Mouse (Mus musculus) heart, embryonic 15.5 days (tissue): ENCODE results near the gene Shb. TPM values are rescaled to one million over a fixed set of nuclear protein-coding genes. Genes with fewer than 3 reads are reported as not detected.

Experiments
- ATAC-seq: fragments of 200-750 bp; cut with Nextera tagmentation; replicated peaks from 2 replicates; pipeline ENCODE4 v1.8.0; 2017; ENCODE audit warnings: low read depth, moderate TSS enrichment; ENCODE audit not compliant: insufficient number of reproducible peaks, insufficient read depth, low FRiP score
- H3K27ac ChIP-seq: fragments of 300-500 bp; sonication (generic); 2 replicates; pipeline ENCODE4 v1.5.1; 2015; ENCODE audit warnings: mild to moderate bottlenecking, inconsistent platforms
- H3K27me3 ChIP-seq: fragments of 300-500 bp; sonication (generic); 2 replicates; pipeline ENCODE4 v1.6.1; 2015; ENCODE audit warnings: inconsistent platforms
- H3K36me3 ChIP-seq: fragments of 300-500 bp; sonication (generic); 2 replicates; pipeline ENCODE4 v1.6.1; 2015; ENCODE audit warnings: mild to moderate bottlenecking, inconsistent platforms
- H3K4me1 ChIP-seq: fragments of 300-500 bp; sonication (generic); replicated peaks from 2 replicates; pipeline ENCODE4 v1.6.1; 2015; ENCODE audit warnings: inconsistent platforms
- H3K4me2 ChIP-seq: fragments of 300-500 bp; sonication (generic); 2 replicates; pipeline ENCODE4 v1.6.1; 2015; ENCODE audit warnings: inconsistent platforms, mild to moderate bottlenecking, moderate library complexity
- H3K4me3 ChIP-seq: fragments of 300-500 bp; sonication (generic); 2 replicates; pipeline ENCODE4 v1.5.1; 2015; ENCODE audit warnings: mild to moderate bottlenecking, inconsistent platforms
- H3K9ac ChIP-seq: fragments of 300-500 bp; sonication (generic); 2 replicates; pipeline ENCODE4 v1.6.1; 2015; ENCODE audit warnings: mild to moderate bottlenecking, inconsistent platforms
- H3K9me3 ChIP-seq: fragments of 300-500 bp; sonication (generic); replicated peaks from 2 replicates; pipeline ENCODE4 v1.6.1; 2016; ENCODE audit warnings: inconsistent platforms
- WGBS: fragments of 180-500 bp; shearing (Covaris S2); methylation state at CpG from one replicate; pipeline ENCODE4 v1.1.7; 2015; ENCODE audit warnings: mixed read lengths; 5-methylcytosine and 5-hydroxymethylcytosine counted together
- polyA plus RNA-seq: library from polyadenylated mRNA; unstranded; fragments of >200 nt; fragmentation: Nextera tagmentation; extraction: Ambion mirVana; gene quantifications from 2 replicates; pipeline ENCODE4 v1.2.1, GENCODE M21; 2015

Gene Shb
- polyA plus RNA-seq, result 8.6 and 10.7 TPM in 2 replicates

DNA sequence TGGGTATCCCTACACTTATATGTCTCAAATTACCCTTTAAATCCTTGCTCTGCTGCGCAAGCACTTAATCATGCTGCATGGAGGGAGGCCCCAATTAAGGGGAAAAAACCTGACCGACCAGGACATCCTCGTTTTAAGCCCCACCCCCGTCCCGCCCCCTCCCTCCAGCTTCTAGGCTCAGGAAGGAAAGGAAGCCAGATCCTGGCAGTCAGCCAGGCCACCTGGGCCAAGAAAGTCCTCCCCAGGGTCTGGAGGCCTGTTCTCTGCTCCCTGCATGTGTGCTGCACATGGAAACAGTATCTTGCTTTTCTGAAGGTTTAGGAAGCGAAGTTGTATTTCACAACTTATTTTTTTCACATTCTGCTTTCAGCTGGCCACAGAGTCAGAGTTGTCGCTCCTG lies at the start of gene Shb:
Shb (minus strand) TSS at position 96 of the 400 bp plus-strand sequence.
- ATAC-seq, result no peak
- peak within 1 kb of the TSS; percentile 99 for H3K27ac ChIP-seq
- H3K9me3 ChIP-seq, result no peaks in the 10 kb centered on the region
- no peaks in the 10 kb centered on the region for H3K36me3 ChIP-seq
- 14% methylated on average over 7 of the region's 7 CpGs for WGBS
- H3K4me1 ChIP-seq, result peaks cover 39% of the 10 kb centered on the region
- H3K4me2 ChIP-seq, result peak within 1 kb of the TSS; percentile 90
- peak within 1 kb of the TSS; percentile 39; the same call in 1 of the 2 replicates for H3K9ac ChIP-seq
- H3K27me3 ChIP-seq, result no peaks in the 10 kb centered on the region
- H3K4me3 ChIP-seq, result peak within 1 kb of the TSS; percentile 84

DNA sequence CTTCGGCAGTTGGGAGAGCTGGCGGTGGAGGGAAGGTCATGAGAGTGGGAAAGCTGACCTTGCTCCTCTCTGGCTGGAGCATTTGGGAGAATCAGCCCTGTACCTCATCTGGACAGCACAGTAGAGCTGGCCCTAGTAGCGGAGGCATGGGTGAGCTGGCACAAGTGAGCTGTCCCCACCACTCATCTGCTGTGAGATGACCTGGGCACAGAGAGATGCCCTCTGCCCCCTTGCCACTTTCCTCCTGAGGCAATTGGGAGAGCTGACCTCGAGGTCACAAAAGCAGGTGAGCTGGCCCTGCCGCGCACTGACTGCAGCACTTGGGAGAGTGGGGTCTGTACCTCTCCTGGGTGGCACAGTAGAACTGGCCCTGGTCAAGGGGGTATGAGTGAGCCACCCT lies 48.8 kb upstream of the Shb start:
- Histone ChIP-seq H3K4me2 (no peak overlapping the region), H3K36me3 (no peaks in the 10 kb centered on the region), H3K27me3 (peaks cover 7% of the 10 kb centered on the region; the same call in 1 of the 2 replicates), H3K9me3 (no peaks in the 10 kb centered on the region), H3K27ac (no peak overlapping the region), H3K4me3 (no peak overlapping the region), H3K9ac (no peak overlapping the region), H3K4me1 (peaks cover 15% of the 10 kb centered on the region; the same call in 1 of the 2 replicates)
- 80% methylated on average over 6 of the region's 6 CpGs for WGBS
- ATAC-seq, result no peak

- Histone ChIP-seq H3K36me3 (no peaks in the 10 kb centered on the region), H3K4me3 (no peak overlapping the region), H3K4me1 (peaks cover 15% of the 10 kb centered on the region; the same call in 1 of the 2 replicates), H3K9me3 (no peaks in the 10 kb centered on the region), H3K27ac (no peak overlapping the region), H3K27me3 (no peaks in the 10 kb centered on the region), H3K4me2 (no peak overlapping the region), H3K9ac (no peak overlapping the region)
- ATAC-seq, result no peak
- 45% methylated on average over 22 of the region's 22 CpGs for WGBS
Observed at GRCm38 (mm10) chr4:45578554-45579370, 46.5 kb upstream of the Shb start.

- H3K4me1 ChIP-seq, result peaks cover 11% of the 10 kb centered on the region; the same call in 1 of the 2 replicates
- no peaks in the 10 kb centered on the region for H3K9me3 ChIP-seq
- no peak overlapping the region for H3K27ac ChIP-seq
- no peak overlapping the region for H3K9ac ChIP-seq
- no peak overlapping the region for H3K4me3 ChIP-seq
- no peaks in the 10 kb centered on the region for H3K36me3 ChIP-seq
- ATAC-seq, result no peak
- WGBS, result 57% methylated on average over 8 of the region's 8 CpGs
- H3K27me3 ChIP-seq, result no peaks in the 10 kb centered on the region
- H3K4me2 ChIP-seq, result no peak overlapping the region
Observed at GRCm38 (mm10) chr4:45577631-45578030, 45.4 kb upstream of the Shb start.

DNA sequence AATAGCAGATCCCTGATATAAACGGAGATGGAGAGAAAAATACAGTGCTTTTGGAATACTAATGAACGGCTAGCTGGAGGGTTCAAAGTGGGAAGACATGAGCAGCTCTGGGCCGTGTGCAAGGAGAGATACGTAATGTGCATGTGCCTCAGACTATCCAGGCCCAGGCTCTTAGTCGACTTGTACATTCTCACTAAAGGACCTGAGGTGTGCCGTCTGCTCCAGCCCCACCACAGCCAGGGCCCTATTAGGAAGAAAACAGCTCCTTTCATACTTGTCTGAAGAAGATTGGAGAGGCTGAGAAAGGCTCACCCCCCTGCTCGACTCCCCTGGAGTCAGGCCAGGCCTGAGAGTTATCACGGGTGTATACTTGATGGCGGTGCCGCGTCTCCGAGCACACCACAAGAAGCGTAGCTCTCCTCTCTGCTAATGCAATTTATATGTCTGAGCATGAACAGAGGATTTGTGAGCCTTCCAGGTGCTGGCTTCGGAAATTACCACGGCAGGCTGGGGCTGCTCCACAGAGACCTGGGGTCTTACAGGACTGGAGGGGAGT lies 42.4 kb upstream of the Shb start:
- no peaks in the 10 kb centered on the region for H3K36me3 ChIP-seq
- no peak for ATAC-seq
- 48% methylated on average over 15 of the region's 15 CpGs for WGBS
- no peak overlapping the region for H3K4me2 ChIP-seq
- H3K4me1 ChIP-seq, result no peaks in the 10 kb centered on the region
- no peak overlapping the region for H3K4me3 ChIP-seq
- no peaks in the 10 kb centered on the region for H3K9me3 ChIP-seq
- H3K27me3 ChIP-seq, result no peaks in the 10 kb centered on the region
- no peak overlapping the region for H3K27ac ChIP-seq
- no peak overlapping the region for H3K9ac ChIP-seq

- Histone ChIP-seq H3K9me3 (no peaks in the 10 kb centered on the region), H3K27ac (no peak overlapping the region), H3K27me3 (no peaks in the 10 kb centered on the region), H3K4me2 (no peak overlapping the region), H3K4me1 (no peaks in the 10 kb centered on the region), H3K36me3 (no peaks in the 10 kb centered on the region), H3K4me3 (no peak overlapping the region), H3K9ac (no peak overlapping the region)
- ATAC-seq, result no peak
- 70% methylated on average over 5 of the region's 5 CpGs for WGBS
Observed at GRCm38 (mm10) chr4:45569521-45569920, 37.3 kb upstream of the Shb start.

- Histone ChIP-seq H3K4me2 (no peak overlapping the region), H3K27ac (no peak overlapping the region), H3K4me3 (no peak overlapping the region), H3K9ac (no peak overlapping the region), H3K9me3 (no peaks in the 10 kb centered on the region), H3K4me1 (no peaks in the 10 kb centered on the region), H3K36me3 (no peaks in the 10 kb centered on the region), H3K27me3 (no peaks in the 10 kb centered on the region)
- ATAC-seq, result no peak
- WGBS, result 77% methylated on average over 5 of the region's 5 CpGs
Observed at GRCm38 (mm10) chr4:45558211-45558610, 25.9 kb upstream of the Shb start.

DNA sequence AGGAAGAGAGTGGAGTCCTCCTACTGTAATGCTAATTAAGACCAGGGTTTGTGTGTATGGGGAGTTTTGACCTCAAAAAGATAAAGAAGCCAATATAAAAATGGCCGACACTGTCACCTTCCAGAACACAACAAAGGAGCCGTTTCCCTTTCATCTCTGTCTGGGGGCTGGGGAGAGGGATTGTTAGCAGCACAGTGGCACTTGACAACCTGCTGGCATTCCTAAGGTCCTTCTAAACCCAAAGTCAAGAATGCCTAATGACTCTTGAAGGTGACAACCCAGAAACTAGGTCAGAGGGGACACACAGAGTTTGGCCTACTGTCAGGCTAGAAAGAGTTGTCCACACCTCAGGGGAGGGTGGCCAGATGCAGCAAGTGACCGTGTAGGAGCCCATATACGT lies 20.3 kb upstream of the Shb start:
- Histone ChIP-seq H3K4me3 (no peak overlapping the region), H3K9me3 (no peaks in the 10 kb centered on the region), H3K9ac (no peak overlapping the region), H3K27me3 (no peaks in the 10 kb centered on the region), H3K36me3 (no peaks in the 10 kb centered on the region), H3K4me2 (no peak overlapping the region), H3K4me1 (no peaks in the 10 kb centered on the region), H3K27ac (no peak overlapping the region)
- WGBS, result 45% methylated on average over 4 of the region's 4 CpGs
- no peak for ATAC-seq

DNA sequence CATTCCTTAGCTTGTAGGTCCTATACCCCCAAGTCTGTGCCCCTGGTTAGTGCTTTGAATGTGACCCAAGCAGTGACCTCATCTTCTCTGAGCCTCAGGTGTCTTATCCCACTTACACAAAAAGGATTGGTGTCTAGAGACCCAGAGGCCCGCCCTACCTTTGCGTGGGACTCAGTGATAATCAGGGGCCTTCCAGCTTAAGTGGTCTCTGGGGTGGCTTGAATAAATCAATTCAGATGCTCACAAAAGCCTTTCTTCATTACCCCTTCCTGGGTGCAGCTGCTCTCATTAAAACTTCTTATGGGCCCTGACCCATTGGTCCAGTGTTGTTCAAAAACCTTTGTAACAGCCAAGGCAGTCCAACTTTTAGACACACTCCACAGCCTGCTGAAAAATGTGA lies 18.7 kb upstream of the Shb start:
- Histone ChIP-seq H3K4me1 (no peaks in the 10 kb centered on the region), H3K27ac (no peak overlapping the region)
- 81% methylated on average over 2 of the region's 2 CpGs for WGBS

GRCm38 (mm10) chr4:45549514-45549913 lies 17.2 kb upstream of the Shb start:
- Histone ChIP-seq H3K4me3 (no peak overlapping the region), H3K4me2 (no peak overlapping the region), H3K27me3 (no peaks in the 10 kb centered on the region), H3K36me3 (no peaks in the 10 kb centered on the region), H3K9me3 (no peaks in the 10 kb centered on the region), H3K9ac (no peak overlapping the region), H3K4me1 (no peaks in the 10 kb centered on the region), H3K27ac (no peak overlapping the region)
- no peak for ATAC-seq
- 64% methylated on average over 5 of the region's 5 CpGs for WGBS

More for the DNA sequence above, 18.7 kb upstream of the Shb start:
- H3K4me3 ChIP-seq, result no peak overlapping the region
- ATAC-seq, result no peak
- H3K9me3 ChIP-seq, result no peaks in the 10 kb centered on the region
- H3K27me3 ChIP-seq, result no peaks in the 10 kb centered on the region
- H3K36me3 ChIP-seq, result no peaks in the 10 kb centered on the region
- no peak overlapping the region for H3K4me2 ChIP-seq
- no peak overlapping the region for H3K9ac ChIP-seq

- Histone ChIP-seq H3K4me3 (no peak overlapping the region), H3K36me3 (no peaks in the 10 kb centered on the region), H3K4me1 (no peaks in the 10 kb centered on the region), H3K9ac (no peak overlapping the region), H3K27ac (no peak overlapping the region), H3K9me3 (no peaks in the 10 kb centered on the region), H3K27me3 (no peaks in the 10 kb centered on the region), H3K4me2 (no peak overlapping the region)
- 61% methylated on average over 8 of the region's 8 CpGs for WGBS
- no peak for ATAC-seq
Observed at GRCm38 (mm10) chr4:45545851-45546250, 13.6 kb upstream of the Shb start.
